In genomic region chrX:101285534-101285933, GRCm38 (mm10) we compare ENCODE assay signal across 8 mouse cellular contexts. TPM values are rescaled to one million over a fixed set of nuclear protein-coding genes. Genes with fewer than 3 reads are reported as not detected.
A peak's percentile ranks its signal among the peaks of the same experiment; 100 is the strongest.
DNase-seq lines count a peak whose midpoint lies in the region; ATAC-seq and TF ChIP-seq lines count a peak whose summit lies in the region.

No protein-coding gene starts in this region.

- H3K27me3 ChIP-seq in hindbrain, embryonic 15.5 days = no peaks in the 10 kb centered on the region
- H3K27me3 ChIP-seq in limb, embryonic 14.5 days (ENCODE audit: control insufficient read depth, insufficient read depth, low read length) = no peaks in the 10 kb centered on the region; the same call in 1 of the 2 replicates
- no peaks in the 10 kb centered on the region for H3K27me3 ChIP-seq in midbrain, postnatal 0 days (ENCODE audit: insufficient read depth, low read length)

- H3K4me2 ChIP-seq in hindbrain, embryonic 15.5 days = no peak overlapping the region
- H3K4me2 ChIP-seq in limb, embryonic 14.5 days (replicated peaks; ENCODE audit: low read depth, low read length, severe bottlenecking) = no peak overlapping the region
- H3K4me2 ChIP-seq in midbrain, postnatal 0 days (ENCODE audit: low read depth, low read length, poor library complexity, severe bottlenecking) = no peak overlapping the region

- WGBS in hindbrain, embryonic 15.5 days = 28% methylated on average over 6 of the region's 6 CpGs
- WGBS in limb, embryonic 14.5 days = 24% methylated on average over 6 of the region's 6 CpGs
- 31% methylated on average over 6 of the region's 6 CpGs for WGBS in midbrain, postnatal 0 days

- no peak overlapping the region for H3K27ac ChIP-seq in hindbrain, embryonic 15.5 days (replicated peaks)
- H3K27ac ChIP-seq in limb, embryonic 14.5 days (replicated peaks; ENCODE audit: low read depth, low read length) = no peak overlapping the region
- H3K27ac ChIP-seq in midbrain, postnatal 0 days (ENCODE audit: low read depth, low read length) = no peak overlapping the region

- no peak overlapping the region for H3K9ac ChIP-seq in hindbrain, embryonic 15.5 days
- H3K9ac ChIP-seq in limb, embryonic 14.5 days (ENCODE audit: low read depth, low read length, severe bottlenecking) = no peak overlapping the region
- H3K9ac ChIP-seq in midbrain, postnatal 0 days (replicated peaks; ENCODE audit: low read length, poor library complexity, severe bottlenecking) = no peak overlapping the region

- no peak for TF ChIP-seq POLR2A in limb, embryonic 14.5 days (IDR thresholded peaks at IDR 0.05; ENCODE audit: borderline replicate concordance, extremely low read depth, insufficient read depth, insufficient read length)

- no peak overlapping the region for H3K4me3 ChIP-seq in hindbrain, embryonic 15.5 days
- H3K4me3 ChIP-seq in limb, embryonic 14.5 days (replicated peaks; ENCODE audit: low read length) = no peak overlapping the region
- no peak overlapping the region for H3K4me3 ChIP-seq in midbrain, postnatal 0 days (ENCODE audit: low read depth, low read length)

- H3K36me3 ChIP-seq in hindbrain, embryonic 15.5 days = peaks cover 14% of the 10 kb centered on the region
- H3K36me3 ChIP-seq in limb, embryonic 14.5 days (ENCODE audit: control insufficient read depth, insufficient read depth, low read length) = peaks cover 73% of the 10 kb centered on the region
- H3K36me3 ChIP-seq in midbrain, postnatal 0 days (ENCODE audit: insufficient read depth, low read length) = peaks cover 22% of the 10 kb centered on the region

- no peaks in the 10 kb centered on the region for H3K4me1 ChIP-seq in hindbrain, embryonic 15.5 days (replicated peaks)
- H3K4me1 ChIP-seq in limb, embryonic 14.5 days (ENCODE audit: control insufficient read depth, insufficient read depth, low read length) = no peaks in the 10 kb centered on the region
- no peaks in the 10 kb centered on the region for H3K4me1 ChIP-seq in midbrain, postnatal 0 days (ENCODE audit: insufficient read depth, low read length)

- peak; percentile 66 for DNase-seq in ovary, postnatal 36 days (ENCODE audit: low spot score)
- DNase-seq in ovary, postnatal 10 days (ENCODE audit: low spot score) = no peak
- DNase-seq in embryo, embryonic 11 days = peak; percentile 49
- DNase-seq in limb, embryonic 14.5 days (ENCODE audit: low spot score) = peak; percentile 40
- DNase-seq in midbrain, postnatal 0 days (ENCODE audit: low spot score) = peak; percentile 44
- DNase-seq in thymus, postnatal 25 days = peak; percentile 77

- H3K9me3 ChIP-seq in hindbrain, embryonic 15.5 days = no peaks in the 10 kb centered on the region
- no peaks in the 10 kb centered on the region for H3K9me3 ChIP-seq in limb, embryonic 14.5 days (ENCODE audit: control insufficient read depth, low read length)
- no peaks in the 10 kb centered on the region for H3K9me3 ChIP-seq in midbrain, postnatal 0 days (ENCODE audit: low read length)

- peak; percentile 81 for TF ChIP-seq CTCF in midbrain, postnatal 0 days (IDR thresholded peaks at IDR 0.05)

- ATAC-seq in activated CD4-positive, CD25-positive, alpha-beta regulatory T cell, adult 4 months = peak; percentile 46
- ATAC-seq in hindbrain, embryonic 15.5 days (ENCODE audit: low FRiP score, low read depth) = peak; percentile 45; the same call in 1 of the 2 replicates
- ATAC-seq in limb, embryonic 14.5 days (ENCODE audit: low FRiP score, low read depth) = peak; percentile 63; the same call in 1 of the 2 replicates
- peak; percentile 47; the same call in 1 of the 2 replicates for ATAC-seq in midbrain, postnatal 0 days (ENCODE audit: low FRiP score)

RNA-seq across cellular contexts. Expression of gene Med12, which starts 11.7 kb away (rescaled TPM):
- polyA plus RNA-seq in activated CD4-positive, CD25-positive, alpha-beta regulatory T cell, adult 4 months (2017; shearing (Covaris generic)) = 10 to 100 TPM; 61.4 to 95.8 TPM
- 26.4 and 26.9 TPM in 2 replicates for polyA plus RNA-seq in hindbrain, embryonic 15.5 days (2015; fragmentation: Nextera tagmentation; extraction: Ambion mirVana)
- polyA plus RNA-seq in limb, embryonic 14.5 days (2012; rRNA removed) = 122 and 193 TPM in 2 replicates
- 41.7 and 55.7 TPM in 2 replicates for polyA plus RNA-seq in limb, embryonic 14.5 days (2014; fragmentation: Nextera tagmentation; extraction: Ambion mirVana)
- total RNA-seq in midbrain, postnatal 0 days (2014; rRNA removed) = 37.2 and 39.5 TPM in 2 replicates
- polyA plus RNA-seq in midbrain, postnatal 0 days (2015; fragmentation: Nextera tagmentation; extraction: Ambion mirVana) = 16.1 and 18.2 TPM in 2 replicates

RNA-seq across cellular contexts. Expression of gene Nlgn3, which starts 13.4 kb away (rescaled TPM):
- under 1 TPM in 1 of 2 experiments, not detected in 1; 0.33 TPM for polyA plus RNA-seq in activated CD4-positive, CD25-positive, alpha-beta regulatory T cell, adult 4 months (2017; shearing (Covaris generic))
- polyA plus RNA-seq in hindbrain, embryonic 15.5 days (2015; fragmentation: Nextera tagmentation; extraction: Ambion mirVana) = 73.2 and 87.8 TPM in 2 replicates
- polyA plus RNA-seq in limb, embryonic 14.5 days (2012; rRNA removed) = 10.3 and 15.6 TPM in 2 replicates
- 18.2 and 24.4 TPM in 2 replicates for polyA plus RNA-seq in limb, embryonic 14.5 days (2014; fragmentation: Nextera tagmentation; extraction: Ambion mirVana)
- 188 and 189 TPM in 2 replicates for total RNA-seq in midbrain, postnatal 0 days (2014; rRNA removed)
- polyA plus RNA-seq in midbrain, postnatal 0 days (2015; fragmentation: Nextera tagmentation; extraction: Ambion mirVana) = 82.3 and 84.6 TPM in 2 replicates

RNA-seq across cellular contexts. Expression of gene Gm20489, which starts 16.7 kb away (rescaled TPM):
- not detected for polyA plus RNA-seq in activated CD4-positive, CD25-positive, alpha-beta regulatory T cell, adult 4 months (2017; shearing (Covaris generic))
- polyA plus RNA-seq in hindbrain, embryonic 15.5 days (2015; fragmentation: Nextera tagmentation; extraction: Ambion mirVana) = not detected in 2 replicates
- not detected in 2 replicates for polyA plus RNA-seq in limb, embryonic 14.5 days (2012; rRNA removed)
- polyA plus RNA-seq in limb, embryonic 14.5 days (2014; fragmentation: Nextera tagmentation; extraction: Ambion mirVana) = not detected in 2 replicates
- not detected in 2 replicates for total RNA-seq in midbrain, postnatal 0 days (2014; rRNA removed)
- not detected in 2 replicates for polyA plus RNA-seq in midbrain, postnatal 0 days (2015; fragmentation: Nextera tagmentation; extraction: Ambion mirVana)

RNA-seq across cellular contexts. Expression of gene Il2rg, which starts 17.5 kb away (rescaled TPM):
- 1,000 to 10,000 TPM; 1,410 to 1,592 TPM for polyA plus RNA-seq in activated CD4-positive, CD25-positive, alpha-beta regulatory T cell, adult 4 months (2017; shearing (Covaris generic))
- polyA plus RNA-seq in hindbrain, embryonic 15.5 days (2015; fragmentation: Nextera tagmentation; extraction: Ambion mirVana) = 6.4 TPM in 2 replicates
- 14.0 and 14.9 TPM in 2 replicates for polyA plus RNA-seq in limb, embryonic 14.5 days (2012; rRNA removed)
- polyA plus RNA-seq in limb, embryonic 14.5 days (2014; fragmentation: Nextera tagmentation; extraction: Ambion mirVana) = 14.9 and 15.1 TPM in 2 replicates
- 2.0 and 4.1 TPM in 2 replicates for total RNA-seq in midbrain, postnatal 0 days (2014; rRNA removed)
- 4.7 and 5.9 TPM in 2 replicates for polyA plus RNA-seq in midbrain, postnatal 0 days (2015; fragmentation: Nextera tagmentation; extraction: Ambion mirVana)

RNA-seq across cellular contexts. Expression of gene Gm614, which starts 21.7 kb away (rescaled TPM):
- polyA plus RNA-seq in activated CD4-positive, CD25-positive, alpha-beta regulatory T cell, adult 4 months (2017; shearing (Covaris generic)) = 1 to 10 TPM; 2.8 to 3.5 TPM
- polyA plus RNA-seq in hindbrain, embryonic 15.5 days (2015; fragmentation: Nextera tagmentation; extraction: Ambion mirVana) = 0.21 TPM in 1 of 2 replicates, not detected in the other
- 0.15 TPM in 1 of 2 replicates, not detected in the other for polyA plus RNA-seq in limb, embryonic 14.5 days (2012; rRNA removed)
- polyA plus RNA-seq in limb, embryonic 14.5 days (2014; fragmentation: Nextera tagmentation; extraction: Ambion mirVana) = not detected in 2 replicates
- total RNA-seq in midbrain, postnatal 0 days (2014; rRNA removed) = not detected in 2 replicates
- polyA plus RNA-seq in midbrain, postnatal 0 days (2015; fragmentation: Nextera tagmentation; extraction: Ambion mirVana) = not detected in 2 replicates

Comparison
In these comparisons a context has a peak if more than half of its experiments do, and no peak if none do; other contexts are left out.
1. RNA of gene Nlgn3, which starts 13.4 kb away (polyA plus RNA-seq): 73.2 to 87.8 TPM in hindbrain, embryonic 15.5 days, 82.3 to 84.6 TPM in midbrain, postnatal 0 days and 10.3 to 24.4 TPM in limb, embryonic 14.5 days; 0.33 TPM in activated CD4-positive, CD25-positive, alpha-beta regulatory T cell, adult 4 months; every median in the first group is over 4 times any median in the second.
2. Peak in every context shown above with its lines, with median percentiles within 50 percentile points of each other: ATAC-seq.